Mouse (Mus musculus) liver (tissue): ENCODE results near the gene Cenpm.

Experiments used
- DNase-seq: peaks from one replicate; pipeline ENCODE4 v3.0.0-alpha.2; 2020; ENCODE audit warnings: mixed read lengths

The Cenpm gene

GRCm38 (mm10) chr15:82243311-82243710, 1.2 kb downstream of the Cenpm start:
- DNase-seq, result no peak

GRCm38 (mm10) chr15:82236565-82236964, 8.0 kb downstream of the Cenpm start:
- DNase-seq, result peak; percentile 85

GRCm38 (mm10) chr15:82235661-82236060, 8.9 kb downstream of the Cenpm start:
- DNase-seq, result peak; percentile 58

GRCm38 (mm10) chr15:82232651-82233050, 11.9 kb downstream of the Cenpm start:
- no peak for DNase-seq

- no peak for DNase-seq
Measured at GRCm38 (mm10) chr15:82231591-82232378, 12.8 kb downstream of the Cenpm start.

- no peak for DNase-seq
Measured at GRCm38 (mm10) chr15:82231100-82231499, 13.4 kb downstream of the Cenpm start.

GRCm38 (mm10) chr15:82230098-82230611, 14.4 kb downstream of the Cenpm start:
- peak; percentile 50 for DNase-seq

DNA sequence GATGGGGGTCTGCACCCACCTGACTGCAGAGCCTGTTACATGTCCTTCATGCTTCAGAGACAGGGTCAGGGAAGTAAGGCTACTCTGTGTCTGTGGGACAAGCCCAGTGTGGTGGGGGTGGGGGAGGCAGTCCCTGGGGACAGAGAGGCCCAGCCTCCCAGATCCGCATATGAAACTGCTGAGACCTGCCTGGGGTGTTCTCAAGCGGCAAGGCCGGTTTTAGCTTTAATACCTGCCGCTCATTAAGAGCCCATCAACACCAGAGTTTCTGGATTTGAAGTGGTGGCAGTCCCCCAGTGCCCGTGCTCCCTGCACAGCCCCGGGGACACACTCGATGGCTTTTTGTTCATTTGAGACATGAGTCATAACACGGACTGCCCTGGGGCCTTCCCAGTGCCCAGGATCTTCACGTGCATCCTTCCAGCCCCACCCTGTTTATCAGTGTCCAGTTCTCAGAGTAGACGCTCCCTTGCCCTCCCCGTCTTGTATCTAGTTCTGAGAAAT, 15.0 kb downstream of the Cenpm start:
- DNase-seq, result peak; percentile 86

DNA sequence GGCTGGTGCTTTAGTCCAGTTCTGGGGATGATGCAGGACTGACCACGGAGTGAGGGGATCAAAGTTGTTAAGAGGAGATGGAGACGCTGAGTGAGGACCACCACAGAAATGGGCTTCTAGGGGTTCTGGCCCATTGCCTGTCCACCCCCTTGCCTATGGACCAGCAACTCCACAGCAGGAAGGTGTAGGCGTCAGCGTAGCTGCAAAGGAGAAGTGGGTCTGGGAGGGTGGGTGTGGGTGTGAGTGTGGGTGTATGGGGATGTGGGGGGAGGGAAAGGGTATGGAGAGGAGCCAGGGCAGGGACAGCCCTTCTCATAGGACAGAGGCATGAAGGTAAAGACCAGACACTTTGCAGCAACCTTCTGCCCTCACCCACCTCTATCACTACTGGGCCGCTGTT, 18.8 kb downstream of the Cenpm start:
- DNase-seq, result no peak

DNA sequence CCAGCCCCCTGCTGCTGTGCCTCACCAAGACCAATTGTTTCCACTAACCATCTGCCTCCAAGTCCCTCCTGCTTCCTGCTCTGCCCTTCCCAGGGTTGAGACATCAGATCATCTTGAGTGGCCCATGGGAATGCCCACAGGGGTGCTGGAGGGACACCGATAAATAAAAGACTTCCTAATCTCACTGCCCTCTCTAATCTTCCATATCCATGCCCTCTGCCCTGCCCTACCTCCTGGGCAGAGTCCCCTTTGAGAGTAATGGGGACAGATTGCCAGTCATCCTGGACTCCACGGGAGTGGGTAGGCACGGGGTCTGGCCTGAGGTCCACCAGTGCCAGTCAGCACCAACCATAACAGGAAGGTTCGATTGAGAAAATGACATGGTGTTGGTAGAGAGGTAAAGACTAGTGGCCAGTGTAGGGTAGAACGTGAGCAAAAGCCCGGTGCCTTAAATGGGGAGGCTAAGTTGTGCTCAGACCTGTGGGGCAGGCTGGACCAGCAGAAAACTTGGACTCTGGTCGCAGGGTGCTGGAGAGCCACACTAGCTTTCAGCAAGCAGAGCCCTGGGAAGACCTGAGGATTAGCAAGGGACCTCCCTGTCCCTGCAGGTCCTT, 19.8 kb downstream of the Cenpm start:
- DNase-seq, result peak; percentile 48

GRCm38 (mm10) chr15:82223657-82224601, 20.6 kb downstream of the Cenpm start, which contains the start of gene Tnfrsf13c:
TSS of gene Tnfrsf13c (minus strand) at chr15:82224369.
- peak; percentile 75 for DNase-seq

DNA sequence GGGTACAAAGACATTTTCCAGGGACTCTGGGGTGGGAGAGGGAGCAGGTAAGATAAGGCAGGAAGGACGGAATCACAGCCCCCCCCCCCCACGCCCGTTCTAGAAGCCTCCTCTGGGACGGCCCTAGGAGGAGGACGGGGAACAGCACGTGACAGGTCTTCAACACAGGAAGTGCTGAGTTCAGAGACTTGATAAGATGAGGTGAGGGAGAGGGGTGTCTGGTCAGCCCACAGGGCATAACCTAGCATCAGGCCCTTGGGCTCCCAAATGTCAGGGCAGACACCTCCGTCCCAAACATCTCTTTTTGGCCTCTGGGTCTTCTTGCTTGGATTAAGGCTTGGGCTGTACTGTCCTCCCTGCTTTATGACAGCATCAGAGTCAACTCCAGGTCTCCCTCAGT, 21.3 kb downstream of the Cenpm start:
- no peak for DNase-seq

DNA sequence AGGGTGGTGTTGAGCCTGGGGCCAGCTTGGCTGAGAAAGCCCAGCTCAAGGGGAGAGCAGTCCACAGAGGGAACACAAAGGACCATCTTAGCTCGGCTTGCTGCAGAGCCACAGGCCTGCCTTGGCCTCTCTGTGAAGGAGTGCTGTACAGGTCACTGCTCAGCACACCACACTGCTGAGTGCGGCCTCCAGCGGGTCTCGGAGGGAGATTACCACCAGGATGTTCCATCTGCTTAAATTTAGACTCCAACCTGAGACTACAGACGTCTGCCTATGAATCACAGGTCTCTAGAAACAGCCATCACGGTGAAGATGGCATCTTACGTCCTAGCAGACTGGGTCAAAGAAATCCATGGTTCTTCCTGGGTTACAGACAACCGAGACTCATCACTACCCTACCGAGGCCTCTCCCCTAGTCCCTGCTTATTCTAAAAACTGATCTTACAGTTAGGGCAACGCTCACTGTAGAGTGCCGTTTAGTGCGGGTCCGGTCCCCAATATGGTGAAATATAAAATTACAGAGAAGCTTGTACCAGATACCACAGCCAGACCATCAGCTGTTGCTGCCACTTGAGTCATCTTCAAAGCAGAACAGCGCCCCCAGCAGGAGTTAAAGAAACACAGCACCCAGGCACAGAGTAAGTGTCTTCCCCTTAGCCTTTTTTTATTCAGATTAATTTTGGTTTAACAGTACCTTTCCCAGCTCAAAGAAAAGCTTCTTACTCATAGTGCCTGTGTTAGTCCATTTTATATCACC, 23.3 kb downstream of the Cenpm start:
- no peak for DNase-seq

DNA sequence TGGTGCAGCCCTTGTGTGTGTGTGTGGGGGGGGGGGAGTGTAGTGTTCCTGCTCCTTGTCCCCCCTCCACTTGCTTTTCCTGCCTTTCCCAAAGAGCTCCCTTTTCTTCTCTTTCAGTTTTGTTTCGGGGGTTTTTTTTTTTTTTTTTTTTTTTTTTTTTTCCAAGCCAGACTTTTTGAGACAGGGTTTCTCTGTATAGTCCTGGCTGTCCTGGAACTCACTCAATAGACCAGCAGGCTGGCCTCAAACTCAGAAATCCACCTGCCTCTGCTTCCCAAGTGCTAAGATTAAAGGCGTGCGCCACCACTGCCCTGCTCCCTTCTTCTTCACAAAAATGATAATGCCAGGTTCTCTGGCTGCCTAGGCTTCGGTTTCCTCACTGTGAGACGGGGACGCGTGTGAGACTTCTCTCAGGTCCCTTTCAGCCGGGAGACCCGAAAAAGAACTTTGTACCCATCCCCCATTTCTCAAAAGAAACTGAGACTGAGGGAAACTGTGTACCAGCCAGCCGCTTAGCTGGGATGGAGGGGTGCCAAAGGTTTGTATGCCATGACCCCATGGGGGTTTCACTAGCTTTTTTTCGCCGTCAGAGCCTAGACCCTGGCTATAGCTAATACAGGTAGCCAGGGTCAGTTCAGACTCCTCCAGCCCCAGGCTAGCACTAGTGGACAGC, 24.4 kb downstream of the Cenpm start:
- DNase-seq, result no peak

GRCm38 (mm10) chr15:82218778-82219666, 25.5 kb downstream of the Cenpm start:
- no peak for DNase-seq

DNA sequence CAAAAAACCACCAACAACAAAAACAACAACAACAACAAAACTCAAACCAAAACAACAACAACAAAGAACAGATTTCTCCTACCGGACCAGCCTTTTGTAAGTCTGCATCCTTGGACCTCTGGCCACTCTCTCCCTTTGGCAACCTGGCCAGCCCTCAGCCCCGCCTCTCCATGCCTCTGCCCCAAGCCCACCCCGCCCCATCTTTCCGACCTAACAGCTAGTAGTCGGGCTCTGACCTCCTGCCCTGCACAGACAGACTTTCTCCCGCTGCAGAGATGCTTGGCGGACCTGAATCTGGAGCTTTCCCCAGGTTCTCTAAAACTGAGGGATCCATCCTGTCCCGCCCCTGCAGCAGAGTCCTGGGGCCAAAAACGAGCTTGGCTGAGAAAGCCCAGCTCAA, 26.6 kb downstream of the Cenpm start:
- DNase-seq, result no peak

GRCm38 (mm10) chr15:82217039-82217438, 27.5 kb downstream of the Cenpm start:
- no peak for DNase-seq

- DNase-seq, result no peak
Measured at GRCm38 (mm10) chr15:82216142-82216827, 28.3 kb downstream of the Cenpm start.

GRCm38 (mm10) chr15:82215332-82216046, 29.1 kb downstream of the Cenpm start:
- no peak for DNase-seq
